Mouse (Mus musculus) urinary bladder, postnatal 10 days (tissue): ENCODE data around the gene Pigw.
"Not testable (repeated sequence)": the region's sequence is repeated elsewhere in the genome, so short reads cannot be mapped to it uniquely, and the experiment has no call there.

Source experiments
- DNase-seq: peaks from one replicate; pipeline ENCODE4 v3.0.0; 2022; ENCODE audit warnings: low spot score

The Pigw gene

DNA sequence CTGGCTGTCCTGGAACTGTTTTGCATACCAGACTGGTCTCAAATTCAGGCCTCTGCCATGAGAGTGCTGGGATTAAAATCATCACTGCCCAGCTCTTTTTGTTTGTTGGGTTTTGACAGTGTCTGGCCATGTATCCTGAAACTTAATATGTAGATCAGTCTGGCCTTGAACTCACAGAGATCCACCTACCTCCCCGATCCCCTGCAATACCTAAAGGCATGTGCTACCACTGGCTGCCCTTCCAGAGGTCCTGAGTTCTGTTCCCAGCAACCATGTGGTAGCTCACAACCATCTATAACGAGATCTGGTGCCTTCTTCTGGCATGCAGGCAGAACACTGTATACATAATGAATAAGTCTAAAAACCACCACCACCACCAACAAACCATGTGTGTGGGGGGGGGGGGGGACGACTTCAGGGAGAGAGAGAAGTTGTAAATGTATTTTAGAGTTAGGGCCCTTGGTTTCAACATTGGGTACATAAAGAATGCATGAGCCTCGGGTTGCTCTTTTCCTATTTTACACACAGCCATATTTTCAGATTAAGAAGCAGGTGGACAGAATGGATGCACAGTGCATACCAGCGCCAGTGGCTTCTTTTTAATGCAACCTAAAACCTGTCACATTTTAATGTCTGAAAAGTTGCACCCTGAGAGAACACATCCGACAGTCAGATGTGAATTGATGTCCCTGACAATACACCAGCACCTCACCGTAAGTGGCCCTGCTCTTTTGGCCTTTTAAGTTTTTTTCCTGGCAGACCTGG, 896 bp downstream of the Pigw start:
- DNase-seq = no peak

DNA sequence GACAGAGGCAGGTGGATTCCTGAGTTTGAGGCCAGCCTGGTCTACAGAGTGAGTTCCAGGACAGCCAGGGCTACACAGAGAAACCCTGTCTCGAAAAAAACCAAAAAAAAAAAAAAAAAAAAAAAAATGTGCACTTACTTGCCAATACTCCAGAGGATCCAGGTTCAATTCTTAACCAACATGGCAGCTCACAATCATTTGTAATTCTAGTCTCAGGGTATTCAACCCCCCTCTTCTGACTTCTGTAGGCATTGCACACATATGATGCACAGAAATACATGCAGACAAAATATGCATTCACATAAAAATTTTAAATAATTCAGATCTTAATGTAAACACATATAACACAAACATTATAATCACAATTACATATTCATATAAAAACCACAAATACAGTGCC, 4.1 kb downstream of the Pigw start:
- DNase-seq = not testable (repeated sequence)

DNA sequence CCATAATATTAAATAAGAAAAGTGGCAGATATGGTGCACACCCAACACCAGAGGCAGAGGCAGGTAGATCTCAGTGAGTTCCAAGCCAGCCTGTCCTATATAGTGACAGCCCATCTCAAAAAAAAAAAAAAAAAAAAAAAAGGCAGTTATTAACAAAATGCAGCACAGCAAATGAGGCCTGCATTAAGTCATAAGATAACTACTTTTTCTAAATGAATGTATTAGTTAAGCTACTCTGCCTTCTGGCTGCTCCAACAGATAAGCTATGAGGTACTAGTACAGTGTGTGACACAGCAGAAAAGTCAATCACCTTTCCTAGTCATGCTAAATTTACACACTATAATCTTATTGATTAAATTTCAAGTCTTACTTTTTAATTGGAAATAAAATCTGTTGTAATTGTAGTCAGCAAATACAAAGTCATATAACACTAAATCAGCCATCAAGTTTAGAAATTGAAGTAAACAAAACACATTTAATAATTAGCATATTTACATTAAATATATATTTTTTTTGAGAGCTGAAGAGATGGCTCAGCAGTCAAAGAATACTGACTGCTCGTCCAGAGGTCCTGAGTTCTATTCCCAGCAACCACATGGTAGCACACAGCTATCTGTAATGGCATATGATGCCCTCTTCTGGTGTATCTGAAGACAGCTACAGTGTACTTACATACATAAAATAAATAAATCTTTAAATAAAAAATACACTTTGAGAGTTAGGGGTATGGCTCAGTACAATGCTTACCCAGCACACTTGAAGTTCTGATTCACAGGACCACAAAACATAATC, 6.8 kb downstream of the Pigw start:
- no peak for DNase-seq

- no peak for DNase-seq
These were observed 8.5 kb downstream of the Pigw start for GRCm38 (mm10) chr11:84871548-84872069.

DNA sequence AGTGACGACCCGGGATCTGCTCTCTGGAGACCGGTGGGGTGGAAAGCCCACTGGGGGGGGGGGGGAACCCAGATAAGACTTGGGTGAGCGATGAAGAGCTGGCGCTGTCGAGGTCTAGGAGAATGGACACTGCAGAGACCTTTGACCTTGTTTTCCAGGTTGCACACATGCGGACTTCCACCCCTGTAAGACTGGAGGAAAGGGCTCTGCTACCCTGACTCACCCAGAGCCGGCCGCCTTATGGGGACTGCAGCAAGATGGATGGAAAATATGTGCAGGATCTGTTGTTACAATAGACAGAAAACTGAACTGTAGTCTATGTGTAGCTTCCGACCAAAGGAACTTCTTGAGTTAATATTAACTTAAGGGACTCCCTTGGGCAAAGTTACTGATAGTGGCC, 9.0 kb downstream of the Pigw start:
- no peak for DNase-seq

DNA sequence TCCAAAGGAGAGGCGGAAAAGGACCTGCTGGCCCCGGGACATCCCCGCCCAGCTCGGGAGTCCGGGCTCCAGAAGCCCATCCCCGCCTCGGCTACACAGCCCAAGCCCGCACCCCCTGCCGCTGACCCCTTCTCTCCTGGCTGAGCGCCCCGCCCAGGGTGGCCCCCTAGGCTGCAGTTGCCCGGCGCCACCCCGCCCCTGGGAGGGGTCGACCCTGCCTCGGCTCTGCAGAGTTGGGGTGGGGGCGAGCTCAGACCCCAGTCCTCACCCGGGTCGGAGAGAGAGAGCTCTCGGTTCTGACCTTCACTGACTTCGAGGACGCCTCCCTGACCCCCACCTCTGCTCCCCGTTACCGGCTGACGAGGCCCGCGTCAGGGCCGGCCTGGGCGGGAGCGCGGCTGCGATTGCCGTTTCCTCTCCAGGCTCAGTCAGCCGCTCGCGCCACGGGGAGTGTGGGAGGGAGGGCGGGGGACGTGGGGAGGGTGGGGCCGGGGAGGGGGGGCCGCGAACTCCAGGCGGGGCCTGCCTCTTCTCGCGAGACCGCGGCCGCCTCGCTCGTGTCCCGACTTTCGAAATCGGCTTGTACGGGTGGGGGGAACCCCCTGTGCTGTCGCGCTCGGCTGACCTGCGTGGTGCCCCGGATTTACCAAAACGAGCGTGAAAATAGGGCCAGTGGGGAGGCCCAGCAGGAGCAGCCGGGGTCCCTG, 9.6 kb downstream of the Pigw start, which contains the start of gene Ggnbp2:
Ggnbp2 (minus strand) TSS at position 481 of the 707 bp plus-strand sequence.
- DNase-seq = peak; percentile 82

DNA sequence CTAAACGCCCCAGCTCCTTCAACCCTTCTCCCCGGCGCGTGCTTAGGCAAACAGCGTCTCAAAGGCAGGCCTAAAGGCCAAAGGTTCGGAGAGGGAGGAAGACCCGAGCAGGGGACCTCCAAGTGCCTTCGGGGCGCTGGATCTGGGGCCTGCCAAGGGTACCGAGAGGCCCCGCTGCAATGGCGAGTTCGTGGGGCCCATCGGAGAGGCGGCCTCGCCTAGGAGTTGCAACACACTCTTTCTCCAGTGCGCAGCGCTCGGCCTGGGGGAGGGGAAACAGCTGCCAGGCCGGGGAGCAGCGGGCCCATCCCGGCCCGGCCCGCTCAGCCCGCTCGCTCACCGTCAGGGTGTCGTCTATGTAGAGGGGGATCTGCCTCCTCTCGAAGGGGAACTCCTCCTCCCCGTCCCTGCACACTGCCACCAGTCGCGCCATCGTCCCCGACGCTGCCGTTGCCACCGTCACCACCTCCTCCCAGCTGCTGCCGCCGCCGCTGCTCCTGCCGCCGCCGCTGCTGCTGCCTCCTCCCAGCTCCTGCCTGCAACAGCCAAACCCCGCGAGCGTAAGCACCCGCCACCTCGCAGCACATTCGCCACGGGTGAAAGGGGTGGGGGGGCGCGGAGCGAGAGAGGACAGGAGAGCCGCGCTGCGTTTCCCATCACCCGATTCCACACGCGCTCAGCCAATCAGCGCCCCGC, 10.4 kb downstream of the Pigw start:
- DNase-seq = peak; percentile 81

- DNase-seq = no peak
These were observed 11.3 kb downstream of the Pigw start for GRCm38 (mm10) chr11:84868786-84869259.

GRCm38 (mm10) chr11:84867586-84867985, 12.5 kb downstream of the Pigw start:
- DNase-seq = no peak

DNA sequence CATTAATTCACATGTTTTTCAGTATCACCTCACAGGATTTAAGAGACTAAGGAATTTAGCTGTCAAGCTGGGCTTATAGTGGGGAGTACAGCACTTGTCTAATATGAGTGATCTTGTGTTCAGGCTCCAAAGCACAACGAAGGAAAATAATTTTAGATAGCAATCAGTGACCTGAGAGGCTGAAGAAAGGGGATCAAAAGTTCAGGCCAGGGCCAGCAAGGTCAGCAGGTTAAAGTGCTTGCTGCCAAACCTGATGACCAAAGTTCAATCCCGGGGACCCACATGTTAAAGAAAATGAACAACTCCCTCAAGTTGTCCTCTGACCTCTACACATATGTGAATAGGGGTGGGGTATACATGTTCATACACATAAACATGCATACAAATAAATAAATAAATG, 14.8 kb downstream of the Pigw start:
- no peak for DNase-seq

DNA sequence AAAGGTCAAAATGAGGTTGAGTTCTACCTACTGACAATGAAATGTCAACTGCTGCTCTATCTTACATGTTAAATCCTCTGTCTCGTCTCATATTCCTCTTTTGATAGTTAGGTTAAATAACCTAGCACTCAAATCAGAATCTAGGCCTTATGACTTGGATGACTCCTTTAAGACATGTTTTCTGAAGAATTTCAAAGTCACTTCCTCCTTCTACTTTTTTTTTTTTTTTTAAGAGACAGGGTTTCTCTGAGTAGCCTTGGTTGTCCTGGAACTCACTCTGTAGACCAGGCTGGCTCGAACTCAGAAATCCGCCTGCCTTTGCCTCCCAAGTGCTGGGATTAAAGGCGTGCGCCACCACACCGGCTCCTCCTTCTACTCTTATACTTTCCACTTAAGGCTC, 24.8 kb downstream of the Pigw start:
- DNase-seq = no peak

DNA sequence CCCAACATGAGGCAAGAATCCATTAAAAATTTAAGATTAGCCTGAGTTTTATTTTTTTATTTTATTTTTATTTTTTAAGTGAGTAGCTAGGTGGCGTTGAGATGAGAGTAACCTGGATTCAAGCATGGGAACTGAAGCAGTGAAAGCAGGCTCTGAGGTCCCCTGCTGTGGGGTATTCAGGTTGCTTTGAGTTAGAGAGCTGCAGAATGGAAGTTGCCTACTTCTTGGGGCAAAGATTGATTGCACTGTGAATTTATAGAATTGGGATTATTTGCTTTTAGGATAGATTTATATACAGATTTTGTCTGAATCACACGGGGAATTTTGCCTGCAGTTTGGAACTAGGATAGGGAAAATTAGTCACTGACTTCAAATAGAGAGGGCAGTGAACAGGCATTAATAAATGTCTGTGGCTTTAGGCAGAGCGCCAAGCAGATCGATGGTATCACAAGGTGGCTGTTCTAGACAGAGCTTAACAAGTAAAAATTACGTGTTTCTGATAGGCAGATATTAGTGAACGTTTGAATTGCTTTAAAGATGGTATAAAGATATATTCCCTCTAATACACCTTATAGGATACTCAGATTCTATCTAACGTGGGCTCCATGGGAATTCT, 32.5 kb downstream of the Pigw start:
- no peak for DNase-seq

DNA sequence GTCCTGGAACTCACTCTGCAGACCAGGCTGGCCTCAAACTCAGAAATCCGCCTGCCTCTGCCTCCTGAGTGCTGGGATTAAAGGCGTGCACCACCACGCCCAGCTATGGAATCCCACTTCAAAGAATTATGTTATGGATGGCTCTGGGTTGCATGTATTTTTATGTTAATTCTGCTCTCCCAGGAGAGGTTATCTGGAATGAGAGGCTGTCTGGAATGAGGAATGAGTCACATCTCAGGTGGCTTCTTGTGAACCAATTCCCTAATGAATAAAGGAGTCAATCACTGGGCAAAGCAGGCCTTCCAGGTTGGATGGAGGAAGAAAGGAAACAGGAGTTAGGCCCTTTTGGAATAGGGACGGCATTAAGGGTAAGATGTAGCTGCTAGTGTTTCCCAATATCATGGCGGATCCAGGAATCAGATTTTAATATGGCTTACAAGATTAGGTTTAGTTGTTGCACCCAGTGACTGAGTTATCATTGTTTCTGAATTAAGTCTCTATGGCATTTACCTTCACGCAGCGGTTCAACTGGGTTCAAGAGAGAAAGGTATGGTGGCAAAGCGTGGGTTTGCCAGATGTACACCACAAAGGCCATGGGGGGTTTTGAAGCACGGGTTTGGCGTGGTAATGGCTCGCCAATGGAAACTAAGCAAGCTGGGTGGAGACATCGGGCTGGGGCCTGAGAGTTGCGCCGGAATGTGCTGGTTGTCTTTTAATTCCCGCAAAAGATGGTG, 33.2 kb downstream of the Pigw start:
- no peak for DNase-seq

DNA sequence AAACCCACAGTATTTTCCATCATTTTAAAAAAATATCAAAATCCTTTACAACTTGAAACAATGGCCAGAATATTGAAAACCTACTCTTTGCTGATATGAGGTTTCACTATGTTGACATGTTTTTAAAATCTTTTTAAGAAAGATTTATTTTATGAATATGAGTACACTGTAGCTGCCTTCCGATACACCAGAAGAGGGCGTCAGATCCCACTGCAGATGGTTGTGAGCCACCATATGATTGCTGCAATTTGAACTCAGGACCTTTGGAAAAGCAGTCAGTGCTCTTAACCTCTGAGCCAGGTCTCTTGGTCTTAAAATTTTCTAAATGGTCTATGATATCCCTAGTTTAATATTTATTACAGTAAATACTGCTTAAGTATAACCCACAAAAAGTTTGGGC, 40.8 kb downstream of the Pigw start:
- no peak for DNase-seq

- not testable (repeated sequence) for DNase-seq
These were observed 50.6 kb downstream of the Pigw start for GRCm38 (mm10) chr11:84829495-84829894.

DNA sequence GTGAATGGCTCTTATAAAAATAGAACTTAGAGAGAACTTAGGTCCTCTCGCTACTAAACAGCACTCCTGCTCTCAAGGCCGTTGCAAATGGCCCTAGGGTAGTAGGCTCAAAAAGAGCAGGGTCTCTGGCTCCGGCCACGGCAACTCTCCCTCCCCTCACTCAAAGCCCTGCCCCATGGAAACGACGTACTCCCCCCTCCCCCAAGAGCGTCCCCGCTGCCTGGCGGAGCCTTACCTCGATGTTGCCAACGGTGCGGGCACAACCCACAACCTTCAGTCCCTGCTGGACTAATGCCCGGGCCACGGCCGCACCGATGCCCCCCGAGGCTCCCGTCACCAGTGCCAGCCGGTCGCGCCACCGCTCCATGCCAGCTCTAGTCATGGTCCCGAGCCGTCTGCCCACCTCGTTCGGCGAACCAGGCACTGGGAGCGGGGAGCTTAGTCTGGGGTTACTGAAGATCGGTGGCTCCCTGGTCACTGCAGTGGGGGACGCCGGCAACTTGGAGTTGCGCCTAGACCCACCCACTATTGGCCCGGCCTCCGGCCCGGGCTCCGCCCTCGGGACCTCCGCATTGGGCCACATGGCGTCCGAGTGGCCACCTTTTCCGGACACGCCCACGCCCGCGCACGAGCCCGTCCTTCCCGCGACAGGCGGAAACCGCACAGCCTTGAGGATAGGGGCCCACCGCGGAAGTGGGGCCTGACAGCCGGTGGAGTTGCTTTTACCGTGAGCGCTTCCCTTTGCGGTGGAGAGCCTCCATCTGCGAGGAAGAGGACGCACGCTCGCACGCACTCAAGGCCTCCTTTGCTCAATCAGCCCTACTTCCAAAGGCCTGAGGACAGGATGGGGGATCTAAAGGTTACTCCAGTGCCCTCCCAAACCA, 51.3 kb downstream of the Pigw start, which contains the start of gene Dhrs11:
Dhrs11 (minus strand) TSS at position 479 of the 884 bp plus-strand sequence.
- DNase-seq = peak; percentile 73

GRCm38 (mm10) chr11:84827901-84828503, 52.1 kb downstream of the Pigw start:
- no peak for DNase-seq

DNA sequence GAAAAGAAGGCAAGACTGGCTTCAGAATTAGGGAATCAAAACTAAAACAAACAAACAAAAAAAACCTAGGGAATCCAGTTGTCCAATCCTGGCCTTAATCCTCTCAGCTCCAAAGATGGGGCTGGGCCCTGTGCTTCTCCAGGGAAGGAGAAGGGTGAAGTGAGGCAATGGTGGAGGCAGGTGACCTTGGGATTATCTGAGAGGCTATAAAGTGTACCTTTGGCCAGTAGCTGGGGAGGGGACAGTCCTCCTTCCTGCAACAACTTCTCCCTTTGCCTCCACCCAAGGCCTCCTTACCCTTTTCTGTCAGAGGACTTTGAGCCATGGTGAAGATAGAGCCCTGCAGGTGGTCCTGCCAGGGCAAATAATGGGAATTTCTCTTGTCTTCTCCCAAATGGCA, 52.6 kb downstream of the Pigw start:
- no peak for DNase-seq
